In the genomic region with DNA sequence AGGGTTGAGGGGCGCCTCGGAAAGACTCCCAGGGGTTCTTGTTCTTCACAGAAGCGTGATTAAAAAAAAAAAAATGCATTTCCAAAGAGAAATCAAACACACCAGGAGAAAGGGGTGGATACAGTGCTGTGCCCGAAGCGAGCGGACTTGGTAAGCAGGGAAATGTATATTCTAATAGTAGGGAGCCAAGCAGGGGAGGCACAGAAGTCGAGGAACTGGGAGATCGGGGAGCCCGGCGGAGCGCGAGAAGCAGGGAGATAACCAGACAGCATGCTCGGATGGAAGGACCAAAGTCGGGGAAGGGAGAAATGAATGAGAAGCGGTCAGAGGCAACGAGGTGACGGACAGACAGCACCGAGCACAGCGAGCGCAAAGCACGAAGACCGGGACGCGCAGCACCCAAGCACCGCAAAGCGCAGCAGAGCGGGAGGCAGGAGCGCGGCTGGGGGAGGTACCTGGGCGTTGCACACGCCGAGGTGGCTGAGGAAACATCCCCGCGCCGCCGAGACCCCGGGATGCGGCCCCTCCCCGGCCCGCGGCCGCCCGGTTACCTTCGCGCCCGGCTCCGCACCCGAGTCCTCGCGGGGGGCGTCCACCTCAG, we compare ENCODE assay signal across 8 mouse cellular contexts. TPM values are rescaled to one million over a fixed set of nuclear protein-coding genes. Genes with fewer than 3 reads are reported as not detected.
DNase-seq lines count a peak whose midpoint lies in the region; ATAC-seq lines count a peak whose summit lies in the region.

No protein-coding gene starts in this region.

- peak; percentile 80 for ATAC-seq in hindbrain, embryonic 16.5 days

- peaks cover 15% of the 10 kb centered on the region for H3K4me1 ChIP-seq in hindbrain, embryonic 16.5 days (ENCODE audit: control insufficient read depth, insufficient read depth, low read depth, low read length)

- peaks cover 3% of the 10 kb centered on the region; the same call in 1 of the 2 replicates for H3K36me3 ChIP-seq in hindbrain, embryonic 16.5 days (ENCODE audit: control insufficient read depth, insufficient read depth, low read length)

- peak; percentile 76 for DNase-seq in T-cell, adult 2 months (ENCODE audit: low spot score)
- peak; percentile 67 to 76 for DNase-seq in cerebellum, postnatal 14 days
- peak; percentile 35 to 61 for DNase-seq in frontal cortex, postnatal 14 days (ENCODE audit: low spot score in 2 of 2)
- peak; percentile 66 to 79 for DNase-seq in left cerebral cortex, adult 18-20 months (ENCODE audit: low spot score in 2 of 2)
- DNase-seq in lung, postnatal 4 days, result peak; percentile 72 to 75
- DNase-seq in retina, postnatal 7 days (ENCODE audit: low read depth, low spot score), result peak; percentile 35
- peak; percentile 83 for DNase-seq in thymus, postnatal 4 days

- H3K9me3 ChIP-seq in hindbrain, embryonic 16.5 days (ENCODE audit: control insufficient read depth, low read length), result no peaks in the 10 kb centered on the region

- peak overlapping the region; percentile 98 for H3K27ac ChIP-seq in hindbrain, embryonic 16.5 days (ENCODE audit: low read depth, low read length)

- peak overlapping the region; percentile 77 for H3K4me2 ChIP-seq in hindbrain, embryonic 16.5 days (ENCODE audit: low read length)

- H3K27me3 ChIP-seq in hindbrain, embryonic 16.5 days (replicated peaks; ENCODE audit: control insufficient read depth, insufficient read depth, low read length), result no peaks in the 10 kb centered on the region

- WGBS in hindbrain, embryonic 16.5 days, result 0% methylated on average over 26 of the region's 51 CpGs

- H3K4me3 ChIP-seq in hindbrain, embryonic 16.5 days (ENCODE audit: low read length), result peak overlapping the region; percentile 77

- H3K9ac ChIP-seq in hindbrain, embryonic 16.5 days (ENCODE audit: low read depth, low read length), result peak overlapping the region; percentile 92

RNA-seq across cellular contexts. Expression of a gene that starts 1.2 kb away (rescaled TPM):
- polyA plus RNA-seq in hindbrain, embryonic 16.5 days (2015; fragmentation: Nextera tagmentation; extraction: Ambion mirVana), result 21.1 and 27.2 TPM in 2 replicates
- total RNA-seq in left cerebral cortex, adult 18-20 months (2021), result 10 to 100 TPM; 58.2 to 62.3 TPM

RNA-seq across cellular contexts. Expression of a gene that starts 30.6 kb away (rescaled TPM):
- 51.8 and 53.1 TPM in 2 replicates for polyA plus RNA-seq in hindbrain, embryonic 16.5 days (2015; fragmentation: Nextera tagmentation; extraction: Ambion mirVana)
- total RNA-seq in left cerebral cortex, adult 18-20 months (2021), result 10 to 100 TPM; 72.9 to 79.3 TPM

RNA-seq across cellular contexts. Expression of a gene that starts 56.5 kb away (rescaled TPM):
- polyA plus RNA-seq in hindbrain, embryonic 16.5 days (2015; fragmentation: Nextera tagmentation; extraction: Ambion mirVana), result 0.99 and 1.1 TPM in 2 replicates
- total RNA-seq in left cerebral cortex, adult 18-20 months (2021), result under 1 TPM in 1 of 2 experiments, not detected in 1; 0.23 TPM

Comparison
In these comparisons a context has a peak if more than half of its experiments do, and no peak if none do; other contexts are left out.
1. Peak in every context shown above with its lines: DNase-seq, ATAC-seq, H3K4me3 ChIP-seq and H3K27ac ChIP-seq.